Mouse (Mus musculus) forebrain, embryonic 16.5 days (tissue): ENCODE data around the gene Shank3. TPM values are rescaled to one million over a fixed set of nuclear protein-coding genes. Genes with fewer than 3 reads are reported as not detected.

Experiments used
- ATAC-seq: fragments of 200-750 bp; cut with Nextera tagmentation; 2 replicates; pipeline ENCODE4 v1.8.0; 2017; ENCODE audit warnings: mild to moderate bottlenecking, moderate library complexity
- H3K27ac ChIP-seq: fragments of 300-500 bp; sonication (generic); 2 replicates; pipeline ENCODE4 v1.5.1; 2014; ENCODE audit warnings: low read length, control low read depth
- H3K27me3 ChIP-seq: fragments of 300-500 bp; sonication (generic); replicated peaks from 2 replicates; pipeline ENCODE4 v1.6.1; 2014; ENCODE audit warnings: low read length; ENCODE audit not compliant: control insufficient read depth, insufficient read depth
- H3K36me3 ChIP-seq: fragments of 300-500 bp; sonication (generic); 2 replicates; pipeline ENCODE4 v1.6.1; 2014; ENCODE audit not compliant: control insufficient read depth, insufficient read depth
- H3K4me1 ChIP-seq: fragments of 300-500 bp; sonication (generic); replicated peaks from 2 replicates; pipeline ENCODE4 v1.6.1; 2014; ENCODE audit warnings: low read length; ENCODE audit not compliant: control insufficient read depth, insufficient read depth
- H3K4me2 ChIP-seq: fragments of 300-500 bp; sonication (generic); 2 replicates; pipeline ENCODE4 v1.6.1; 2014; ENCODE audit warnings: mild to moderate bottlenecking, low read length, control low read depth
- H3K4me3 ChIP-seq: fragments of 300-500 bp; sonication (generic); replicated peaks from 2 replicates; pipeline ENCODE4 v1.5.1; 2014; ENCODE audit warnings: mild to moderate bottlenecking, low read length, control low read depth
- H3K9ac ChIP-seq: fragments of 300-500 bp; sonication (generic); replicated peaks from 2 replicates; pipeline ENCODE4 v1.6.1; 2014; ENCODE audit warnings: low read depth, low read length, control low read depth
- H3K9me3 ChIP-seq: fragments of 300-500 bp; sonication (generic); 2 replicates; pipeline ENCODE4 v1.6.1; 2016; ENCODE audit warnings: low read length; ENCODE audit not compliant: control insufficient read depth
- WGBS: fragments of 180-500 bp; shearing (Covaris S2); extraction: QIAGEN DNeasy Blood & Tissue Kit; methylation state at CpG from one replicate; pipeline ENCODE4 v1.1.7; 2014; 5-methylcytosine and 5-hydroxymethylcytosine counted together
- polyA plus RNA-seq: library from polyadenylated mRNA; unstranded; fragments of >200 nt; fragmentation: Nextera tagmentation; extraction: Ambion mirVana; gene quantifications from 2 replicates; pipeline ENCODE4 v1.2.1, GENCODE M21; 2015

Gene Shank3
- polyA plus RNA-seq, 1 experiment from 2014 or later: 14.1 TPM

GRCm38 (mm10) chr15:89504838-89505237 is 5.4 kb downstream of the Shank3 start:
- Histone ChIP-seq H3K36me3 (peaks cover 3% of the 10 kb centered on the region), H3K9me3 (no peaks in the 10 kb centered on the region), H3K9ac (no peak overlapping the region), H3K4me3 (no peak overlapping the region), H3K4me2 (no peak overlapping the region), H3K27ac (no peak overlapping the region), H3K27me3 (0 out of 2 replicates have a peak, but pooled peaks cover 5% of the 10 kb centered on the region), H3K4me1 (peaks cover 8% of the 10 kb centered on the region)
- ATAC-seq: no peak
- 94% methylated on average over 9 of the region's 9 CpGs for WGBS

DNA sequence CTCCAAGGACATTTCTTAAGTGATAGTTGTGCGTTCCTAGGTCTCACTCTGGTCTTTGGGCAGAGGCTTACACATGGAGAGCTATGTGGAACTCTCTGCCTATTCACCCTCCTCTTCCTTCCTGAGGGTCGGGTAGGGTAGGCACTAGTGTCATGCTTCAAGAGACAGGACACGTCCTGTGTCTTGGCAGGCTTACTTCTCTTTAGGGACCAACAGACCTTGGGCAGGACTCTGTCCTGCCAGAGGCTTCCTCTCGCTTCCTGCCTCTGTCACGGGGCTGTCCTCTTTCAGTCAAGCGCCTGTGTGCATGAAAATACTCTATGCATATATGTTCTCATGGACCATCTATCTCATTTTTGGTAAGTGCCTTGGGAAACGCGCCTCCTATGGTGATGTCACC is 8.3 kb downstream of the Shank3 start:
- H3K9ac ChIP-seq: no peak overlapping the region
- no peak overlapping the region for H3K27ac ChIP-seq
- no peak overlapping the region for H3K4me2 ChIP-seq
- no peak for ATAC-seq
- WGBS: 95% methylated on average over 8 of the region's 8 CpGs
- no peaks in the 10 kb centered on the region for H3K4me1 ChIP-seq
- H3K36me3 ChIP-seq: peaks cover 3% of the 10 kb centered on the region
- no peaks in the 10 kb centered on the region for H3K9me3 ChIP-seq
- no peak overlapping the region for H3K4me3 ChIP-seq
- no peaks in the 10 kb centered on the region for H3K27me3 ChIP-seq

DNA sequence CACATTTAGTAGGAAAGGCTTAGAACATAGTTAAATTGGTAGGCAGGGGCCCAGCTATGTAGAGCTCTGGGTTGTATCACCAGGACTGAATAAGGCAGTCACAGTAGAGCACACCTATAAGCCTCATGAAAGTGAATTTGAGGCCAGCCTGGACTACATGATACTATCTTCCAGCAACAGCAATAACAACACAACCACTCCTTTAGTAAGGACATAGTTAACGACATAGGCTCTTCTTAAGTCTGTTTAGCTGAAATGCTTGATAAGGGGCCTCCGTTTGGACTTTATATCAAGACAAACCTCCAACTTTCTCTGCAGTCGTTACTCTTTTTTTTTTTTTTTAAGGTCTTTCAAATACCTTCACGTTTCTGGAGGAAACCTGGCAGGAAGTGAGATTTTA is 13.3 kb downstream of the Shank3 start:
- 76% methylated on average over 4 of the region's 4 CpGs for WGBS
- no peak for ATAC-seq
- no peaks in the 10 kb centered on the region for H3K36me3 ChIP-seq
- H3K4me2 ChIP-seq: no peak overlapping the region
- no peak overlapping the region for H3K9ac ChIP-seq
- H3K4me3 ChIP-seq: no peak overlapping the region
- no peaks in the 10 kb centered on the region for H3K4me1 ChIP-seq
- no peak overlapping the region for H3K27ac ChIP-seq
- no peaks in the 10 kb centered on the region for H3K27me3 ChIP-seq
- no peaks in the 10 kb centered on the region for H3K9me3 ChIP-seq

GRCm38 (mm10) chr15:89521951-89522350 is 22.5 kb downstream of the Shank3 start:
- Histone ChIP-seq H3K4me3 (no peak overlapping the region), H3K27me3 (peaks cover 3% of the 10 kb centered on the region; the same call in 1 of the 2 replicates), H3K9ac (no peak overlapping the region), H3K4me2 (no peak overlapping the region), H3K9me3 (no peaks in the 10 kb centered on the region), H3K36me3 (no peaks in the 10 kb centered on the region), H3K4me1 (peaks cover 6% of the 10 kb centered on the region), H3K27ac (no peak overlapping the region)
- ATAC-seq: no peak
- 76% methylated on average over 7 of the region's 7 CpGs for WGBS

GRCm38 (mm10) chr15:89522566-89523282 is 23.3 kb downstream of the Shank3 start:
- WGBS: 84% methylated on average over 10 of the region's 10 CpGs
- no peak overlapping the region for H3K27ac ChIP-seq
- H3K9ac ChIP-seq: no peak overlapping the region
- no peaks in the 10 kb centered on the region for H3K9me3 ChIP-seq
- peaks cover 3% of the 10 kb centered on the region; the same call in 1 of the 2 replicates for H3K27me3 ChIP-seq
- no peak overlapping the region for H3K4me3 ChIP-seq
- H3K4me1 ChIP-seq: peaks cover 6% of the 10 kb centered on the region
- no peak for ATAC-seq
- H3K36me3 ChIP-seq: no peaks in the 10 kb centered on the region
- H3K4me2 ChIP-seq: no peak overlapping the region

- Histone ChIP-seq H3K4me2 (peak overlapping the region; percentile 72), H3K36me3 (no peaks in the 10 kb centered on the region), H3K4me1 (peaks cover 6% of the 10 kb centered on the region), H3K9ac (peak overlapping the region; percentile 63), H3K27ac (no peak overlapping the region), H3K9me3 (no peaks in the 10 kb centered on the region), H3K4me3 (peak overlapping the region; percentile 59), H3K27me3 (peaks cover 3% of the 10 kb centered on the region; the same call in 1 of the 2 replicates)
- ATAC-seq: peak; percentile 56
- WGBS: 4% methylated on average over 28 of the region's 47 CpGs
Measured at GRCm38 (mm10) chr15:89523283-89523832, 23.9 kb downstream of the Shank3 start.

DNA sequence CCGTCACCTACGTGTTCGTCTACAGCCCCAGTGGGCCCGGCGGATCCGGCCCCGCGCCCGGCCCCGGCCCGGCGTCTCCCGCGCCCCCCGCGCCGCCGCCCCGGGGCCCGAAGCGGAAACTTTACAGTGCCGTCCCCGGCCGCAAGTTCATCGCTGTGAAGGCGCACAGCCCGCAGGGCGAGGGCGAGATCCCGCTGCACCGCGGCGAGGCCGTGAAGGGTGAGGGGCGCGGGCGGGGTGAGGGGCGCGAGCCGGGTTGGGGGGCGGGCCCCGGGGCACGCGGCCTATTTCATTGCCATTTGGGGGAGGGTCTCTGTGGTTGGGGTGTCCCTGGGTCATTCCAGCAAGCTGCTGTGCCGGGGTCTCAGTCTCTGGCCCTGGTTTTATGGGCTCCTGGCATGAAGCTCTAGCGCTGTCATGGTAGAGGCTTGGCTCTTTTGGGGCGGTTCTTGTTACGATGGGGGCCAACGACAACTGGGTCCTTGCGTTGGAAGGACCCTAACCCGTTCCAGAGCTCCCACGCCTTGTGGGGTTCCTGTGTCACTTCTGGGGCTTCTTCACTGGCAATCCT is 24.7 kb downstream of the Shank3 start:
- Histone ChIP-seq H3K4me1 (peaks cover 6% of the 10 kb centered on the region), H3K4me2 (peak overlapping the region; percentile 90), H3K36me3 (no peaks in the 10 kb centered on the region), H3K9me3 (no peaks in the 10 kb centered on the region), H3K4me3 (peak overlapping the region; percentile 59), H3K27ac (no peak overlapping the region), H3K27me3 (peaks cover 3% of the 10 kb centered on the region; the same call in 1 of the 2 replicates), H3K9ac (peak overlapping the region; percentile 63)
- WGBS: 4% methylated on average over 44 of the region's 52 CpGs
- 0 out of 2 replicates have a peak, but pooled peaks have one; percentile 6 for ATAC-seq

GRCm38 (mm10) chr15:89524611-89525415 is 25.4 kb downstream of the Shank3 start:
- WGBS: 72% methylated on average over 8 of the region's 8 CpGs
- H3K27ac ChIP-seq: no peak overlapping the region
- peaks cover 6% of the 10 kb centered on the region for H3K4me1 ChIP-seq
- no peaks in the 10 kb centered on the region for H3K36me3 ChIP-seq
- peak overlapping the region; percentile 59 for H3K4me3 ChIP-seq
- H3K4me2 ChIP-seq: peak overlapping the region; percentile 90
- ATAC-seq: 0 out of 2 replicates have a peak, but pooled peaks have one; percentile 6
- H3K9me3 ChIP-seq: no peaks in the 10 kb centered on the region
- no peak overlapping the region for H3K9ac ChIP-seq
- peaks cover 3% of the 10 kb centered on the region; the same call in 1 of the 2 replicates for H3K27me3 ChIP-seq

- Histone ChIP-seq H3K4me2 (no peak overlapping the region), H3K27me3 (peaks cover 3% of the 10 kb centered on the region; the same call in 1 of the 2 replicates), H3K4me1 (peaks cover 6% of the 10 kb centered on the region), H3K9me3 (no peaks in the 10 kb centered on the region), H3K9ac (no peak overlapping the region), H3K4me3 (no peak overlapping the region), H3K27ac (no peak overlapping the region), H3K36me3 (no peaks in the 10 kb centered on the region)
- 94% methylated on average over 8 of the region's 8 CpGs for WGBS
- no peak for ATAC-seq
Measured at GRCm38 (mm10) chr15:89525464-89525863, 26.0 kb downstream of the Shank3 start.
